7 mouse cellular contexts compared by ENCODE assay signal in genomic region chr10:89256762-89257456, GRCm38 (mm10).
A peak's percentile ranks its signal among the peaks of the same experiment; 100 is the strongest.
DNase-seq lines count a peak whose midpoint lies in the region; ATAC-seq and TF ChIP-seq lines count a peak whose summit lies in the region.

No protein-coding gene starts in this region.

- no peak for TF ChIP-seq EP300 in lung, postnatal 0 days (IDR thresholded peaks at IDR 0.05)

- no peaks in the 10 kb centered on the region for H3K36me3 ChIP-seq in lung, postnatal 0 days (ENCODE audit: insufficient read depth, low read length)
- H3K36me3 ChIP-seq in forebrain, embryonic 12.5 days (replicated peaks): no peaks in the 10 kb centered on the region
- no peaks in the 10 kb centered on the region for H3K36me3 ChIP-seq in midbrain, postnatal 0 days (ENCODE audit: insufficient read depth, low read length)

- no peaks in the 10 kb centered on the region for H3K27me3 ChIP-seq in lung, postnatal 0 days (replicated peaks; ENCODE audit: insufficient read depth, low read length)
- H3K27me3 ChIP-seq in forebrain, embryonic 12.5 days: 0 out of 2 replicates have a peak, but pooled peaks cover 10% of the 10 kb centered on the region
- no peaks in the 10 kb centered on the region for H3K27me3 ChIP-seq in midbrain, postnatal 0 days (ENCODE audit: insufficient read depth, low read length)

- no peaks in the 10 kb centered on the region for H3K9me3 ChIP-seq in lung, postnatal 0 days (ENCODE audit: low read length)
- H3K9me3 ChIP-seq in forebrain, embryonic 12.5 days: no peaks in the 10 kb centered on the region
- H3K9me3 ChIP-seq in midbrain, postnatal 0 days (ENCODE audit: low read length): no peaks in the 10 kb centered on the region

- no peak for DNase-seq in lung, postnatal 0 days (ENCODE audit: low spot score)
- no peak for DNase-seq in lung, postnatal 25 days (ENCODE audit: low spot score)
- DNase-seq in layer of hippocampus, postnatal 10 days (ENCODE audit: low spot score in 2 of 2): peak; percentile 44 to 54
- DNase-seq in midbrain, postnatal 0 days (ENCODE audit: low spot score): peak; percentile 58
- DNase-seq in lung, postnatal 10 days: no peak

- peak overlapping the region; percentile 19; the same call in 1 of the 2 replicates for H3K4me2 ChIP-seq in lung, postnatal 0 days (replicated peaks; ENCODE audit: low read depth, low read length)
- peak overlapping the region; percentile 81 for H3K4me2 ChIP-seq in forebrain, embryonic 12.5 days
- peak overlapping the region; percentile 83 for H3K4me2 ChIP-seq in midbrain, postnatal 0 days (ENCODE audit: low read depth, low read length, poor library complexity, severe bottlenecking)

- H3K4me3 ChIP-seq in lung, postnatal 0 days (ENCODE audit: low read depth, low read length): peak overlapping the region; percentile 3; the same call in 1 of the 2 replicates
- H3K4me3 ChIP-seq in forebrain, embryonic 12.5 days (replicated peaks): peak overlapping the region; percentile 49
- peak overlapping the region; percentile 60 for H3K4me3 ChIP-seq in midbrain, postnatal 0 days (ENCODE audit: low read depth, low read length)

- 3% methylated on average over 17 of the region's 17 CpGs for WGBS in lung, postnatal 0 days
- WGBS in forebrain, embryonic 12.5 days: 2% methylated on average over 17 of the region's 17 CpGs
- WGBS in midbrain, postnatal 0 days: 1% methylated on average over 17 of the region's 17 CpGs

- no peak overlapping the region for H3K9ac ChIP-seq in lung, postnatal 0 days (replicated peaks; ENCODE audit: low read depth)
- H3K9ac ChIP-seq in forebrain, embryonic 12.5 days: peak overlapping the region; percentile 65
- peak overlapping the region; percentile 73 for H3K9ac ChIP-seq in midbrain, postnatal 0 days (replicated peaks; ENCODE audit: low read length, poor library complexity, severe bottlenecking)

- no peaks in the 10 kb centered on the region for H3K4me1 ChIP-seq in lung, postnatal 0 days (ENCODE audit: insufficient read depth, low read depth, low read length)
- peaks cover 15% of the 10 kb centered on the region for H3K4me1 ChIP-seq in forebrain, embryonic 12.5 days
- H3K4me1 ChIP-seq in midbrain, postnatal 0 days (ENCODE audit: insufficient read depth, low read length): 0 out of 2 replicates have a peak, but pooled peaks cover 2% of the 10 kb centered on the region

- no peak for ATAC-seq in lung, postnatal 0 days
- peak; percentile 77 for ATAC-seq in forebrain, embryonic 12.5 days (ENCODE audit: low FRiP score)
- peak; percentile 71 for ATAC-seq in midbrain, postnatal 0 days (ENCODE audit: low FRiP score)
- ATAC-seq in inflammation-experienced regulatory T-cells, adult 6 months: no peak

- TF ChIP-seq CTCF in lung, postnatal 0 days (IDR thresholded peaks at IDR 0.05): no peak
- TF ChIP-seq CTCF in midbrain, postnatal 0 days (IDR thresholded peaks at IDR 0.05): no peak

- no peak overlapping the region for H3K27ac ChIP-seq in lung, postnatal 0 days (ENCODE audit: low read length)
- peak overlapping the region; percentile 65 for H3K27ac ChIP-seq in forebrain, embryonic 12.5 days
- H3K27ac ChIP-seq in midbrain, postnatal 0 days (ENCODE audit: low read depth, low read length): peak overlapping the region; percentile 75

Comparison
In these comparisons a context has a peak if more than half of its experiments do, and no peak if none do; other contexts are left out.
1. ATAC-seq: peak in forebrain, embryonic 12.5 days (single experiment) and midbrain, postnatal 0 days (single experiment); none in lung, postnatal 0 days (single experiment) and inflammation-experienced regulatory T-cells, adult 6 months (single experiment).
2. DNase-seq: peak in layer of hippocampus, postnatal 10 days (2 of 2) and midbrain, postnatal 0 days (single experiment); none in lung, postnatal 0 days (single experiment), lung, postnatal 25 days (single experiment) and lung, postnatal 10 days (single experiment).
3. H3K4me2 ChIP-seq: peak in every context shown above with its lines; median percentile 83 in midbrain, postnatal 0 days; 81 in forebrain, embryonic 12.5 days; 19 in lung, postnatal 0 days.
4. H3K4me3 ChIP-seq: peak in every context shown above with its lines; median percentile 60 in midbrain, postnatal 0 days; 49 in forebrain, embryonic 12.5 days; 3 in lung, postnatal 0 days.